Mouse (Mus musculus) kidney, postnatal 14 days (tissue): ENCODE measurements at regions not wholly inside any gene's neighbourhood (a gene's known extent, or its start where the extent isn't known, plus 50 kb on each side); places are given as distances from the start of the nearest gene placed in this dataset.

Source experiments
- DNase-seq: peaks from one replicate; pipeline ENCODE4 v3.0.0; 2022; ENCODE audit warnings: mixed read lengths

- peak; percentile 32 for DNase-seq
Observed at GRCm38 (mm10) chrX:147328289-147328688, 100.7 kb downstream of the Il13ra2 start.

GRCm38 (mm10) chrX:147326231-147326630 is 102.8 kb downstream of the Il13ra2 start:
- no peak for DNase-seq
